Mouse (Mus musculus) small intestine, adult 2 months (tissue): ENCODE data around the gene Strn3.

ENCODE experiments used
- CTCF ChIP-seq: fragments of 200-500 bp; IDR thresholded peaks from 2 replicates; pipeline ENCODE4 v1.5.1; 2012; ENCODE audit warnings: low read depth, mild to moderate bottlenecking, control low read depth, inconsistent platforms, low read length, moderate library complexity, mixed read lengths; ENCODE audit not compliant: insufficient replicate concordance, insufficient read length; ENCODE audit errors: extremely low read depth
- POLR2A ChIP-seq: fragments of 200-500 bp; IDR thresholded peaks from 2 replicates; pipeline ENCODE4 v1.6.1; 2012; ENCODE audit warnings: low read depth, mild to moderate bottlenecking, control low read depth, inconsistent platforms, low read length, moderate library complexity

DNA sequence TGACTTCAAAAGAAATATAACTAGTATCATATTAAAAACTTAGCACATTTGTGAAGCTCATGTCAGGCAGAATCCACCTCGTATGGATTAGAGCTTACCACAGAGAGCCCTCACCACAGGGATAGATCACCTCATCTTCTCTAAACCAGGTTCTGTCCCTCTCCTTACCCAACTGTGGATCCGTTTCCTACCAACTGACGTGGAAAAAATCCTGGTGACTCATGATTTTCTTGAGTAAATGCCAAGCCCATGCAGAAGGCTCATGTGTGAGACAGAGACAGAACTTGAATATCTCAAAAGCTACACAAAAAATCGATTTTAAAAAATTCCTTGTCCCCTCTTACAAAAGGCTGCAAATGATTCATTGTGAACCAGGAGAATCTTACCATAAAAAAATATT, 85.6 kb downstream of the Strn3 start:
- no peak for TF ChIP-seq POLR2A
- TF ChIP-seq CTCF, result no peak
